Mouse (Mus musculus) kidney, adult 8-10 months (tissue): ENCODE measurements around the gene Gm2022.
"Not testable (repeated sequence)": the region's sequence is repeated elsewhere in the genome, so short reads cannot be mapped to it uniquely, and the experiment has no call there.

Experiments
- DNase-seq, 2 experiments: peaks; one replicate each; pipeline ENCODE4 v3.0.0; 2022

The Gm2022 gene

GRCm38 (mm10) chr12:87895070-87895469 lies at the start of gene Gm2022:
Gm2022 (plus strand) TSS chr12:87895370.
- not testable (repeated sequence) for DNase-seq

GRCm38 (mm10) chr12:87850657-87851056 lies 44.5 kb upstream of the Gm2022 start:
- not testable (repeated sequence) for DNase-seq

- DNase-seq, result not testable (repeated sequence)
These were observed 39.1 kb upstream of the Gm2022 start for GRCm38 (mm10) chr12:87856067-87856466.

GRCm38 (mm10) chr12:87861740-87862692 lies 33.2 kb upstream of the Gm2022 start:
- DNase-seq, result not testable (repeated sequence)

GRCm38 (mm10) chr12:87863638-87864037 lies 31.5 kb upstream of the Gm2022 start:
- DNase-seq, result not testable (repeated sequence)

GRCm38 (mm10) chr12:87864048-87864447 lies 31.1 kb upstream of the Gm2022 start:
- not testable (repeated sequence) for DNase-seq

- DNase-seq, result not testable (repeated sequence)
These were observed 21.4 kb upstream of the Gm2022 start, which contains the start of gene Gm2016 for GRCm38 (mm10) chr12:87873772-87874171. Gm2016 (plus strand) TSS chr12:87874072.

- DNase-seq, result not testable (repeated sequence)
These were observed 24.6 kb downstream of the Gm2022 start, which contains the start of gene Gm2035 for GRCm38 (mm10) chr12:87919721-87920120. Gm2035 (minus strand) TSS chr12:87919857.
